Mouse (Mus musculus) intestine, embryonic 16.5 days (tissue): ENCODE results near the gene Cbr3. TPM values are rescaled to one million over a fixed set of nuclear protein-coding genes. Genes with fewer than 3 reads are reported as not detected.
A peak's percentile ranks its signal among the peaks of the same experiment; 100 is the strongest.
"Not testable (repeated sequence)": the region's sequence is repeated elsewhere in the genome, so short reads cannot be mapped to it uniquely, and the experiment has no call there.

Source experiments
- ATAC-seq: fragments of 200-750 bp; cut with Nextera tagmentation; 2 replicates; pipeline ENCODE4 v1.8.0; 2017; ENCODE audit warnings: moderate TSS enrichment, moderate library complexity
- H3K27ac ChIP-seq: fragments of 300-500 bp; sonication (generic); 2 replicates; pipeline ENCODE4 v1.5.1; 2014; ENCODE audit warnings: mild to moderate bottlenecking, low read length
- H3K27me3 ChIP-seq: fragments of 300-500 bp; sonication (generic); replicated peaks from 2 replicates; pipeline ENCODE4 v1.6.1; 2014; ENCODE audit warnings: low read length, control low read depth, mixed read lengths; ENCODE audit not compliant: control insufficient read depth, insufficient read depth
- H3K36me3 ChIP-seq: fragments of 300-500 bp; sonication (generic); 2 replicates; pipeline ENCODE4 v1.6.1; 2014; ENCODE audit warnings: low read length, control low read depth; ENCODE audit not compliant: control insufficient read depth, insufficient read depth
- H3K4me1 ChIP-seq: fragments of 300-500 bp; sonication (generic); 2 replicates; pipeline ENCODE4 v1.6.1; 2014; ENCODE audit warnings: low read length, control low read depth, mixed read lengths; ENCODE audit not compliant: control insufficient read depth, insufficient read depth
- H3K4me2 ChIP-seq: fragments of 300-500 bp; sonication (generic); 2 replicates; pipeline ENCODE4 v1.6.1; 2014; ENCODE audit warnings: low read depth, low read length, control low read depth
- H3K4me3 ChIP-seq: fragments of 300-500 bp; sonication (generic); 2 replicates; pipeline ENCODE4 v1.5.1; 2014; ENCODE audit warnings: mild to moderate bottlenecking, low read length
- H3K9ac ChIP-seq: fragments of 300-500 bp; sonication (generic); 2 replicates; pipeline ENCODE4 v1.6.1; 2014; ENCODE audit warnings: low read depth, low read length
- H3K9me3 ChIP-seq: fragments of 300-500 bp; sonication (generic); 2 replicates; pipeline ENCODE4 v1.6.1; 2016; ENCODE audit warnings: low read length, control low read depth; ENCODE audit not compliant: control insufficient read depth
- WGBS: fragments of 180-500 bp; shearing (Covaris S2); extraction: QIAGEN DNeasy Blood & Tissue Kit; methylation state at CpG from one replicate; pipeline ENCODE4 v1.1.7; 2014; 5-methylcytosine and 5-hydroxymethylcytosine counted together
- polyA plus RNA-seq: library from polyadenylated mRNA; unstranded; fragments of >200 nt; fragmentation: Nextera tagmentation; extraction: Ambion mirVana; gene quantifications from 2 replicates; pipeline ENCODE4 v1.2.1, GENCODE M21; 2015

Cbr3 gene
- polyA plus RNA-seq, 1 experiment from 2014 or later, result 2.8 TPM

DNA sequence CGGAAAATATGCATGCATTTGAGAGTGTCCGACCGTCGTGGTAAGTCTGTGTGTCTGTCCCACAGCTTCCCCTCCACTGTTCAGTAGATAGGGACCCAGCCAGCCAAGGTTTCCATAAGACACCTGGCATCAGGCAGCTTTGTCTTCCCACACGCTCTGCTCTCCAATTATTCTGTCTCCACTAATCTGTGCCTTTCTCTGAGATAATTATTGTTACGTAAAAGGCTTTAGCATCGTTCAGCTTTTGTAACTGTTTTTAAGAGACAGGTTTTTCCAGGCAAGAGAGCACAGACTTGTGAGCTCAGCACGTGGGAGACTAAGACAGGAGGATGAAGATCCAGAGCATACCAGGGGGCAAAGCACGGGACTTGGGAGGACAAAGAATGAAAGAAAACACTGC, 3.9 kb upstream of the Cbr3 start:
- H3K4me3 ChIP-seq, result no peak overlapping the region
- H3K36me3 ChIP-seq, result no peaks in the 10 kb centered on the region
- H3K27me3 ChIP-seq, result peaks cover 17% of the 10 kb centered on the region
- 65% methylated on average over 9 of the region's 9 CpGs for WGBS
- H3K4me2 ChIP-seq, result no peak overlapping the region
- no peak overlapping the region for H3K9ac ChIP-seq
- no peaks in the 10 kb centered on the region for H3K9me3 ChIP-seq
- no peak overlapping the region for H3K27ac ChIP-seq
- peaks cover 17% of the 10 kb centered on the region for H3K4me1 ChIP-seq
- ATAC-seq, result no peak

DNA sequence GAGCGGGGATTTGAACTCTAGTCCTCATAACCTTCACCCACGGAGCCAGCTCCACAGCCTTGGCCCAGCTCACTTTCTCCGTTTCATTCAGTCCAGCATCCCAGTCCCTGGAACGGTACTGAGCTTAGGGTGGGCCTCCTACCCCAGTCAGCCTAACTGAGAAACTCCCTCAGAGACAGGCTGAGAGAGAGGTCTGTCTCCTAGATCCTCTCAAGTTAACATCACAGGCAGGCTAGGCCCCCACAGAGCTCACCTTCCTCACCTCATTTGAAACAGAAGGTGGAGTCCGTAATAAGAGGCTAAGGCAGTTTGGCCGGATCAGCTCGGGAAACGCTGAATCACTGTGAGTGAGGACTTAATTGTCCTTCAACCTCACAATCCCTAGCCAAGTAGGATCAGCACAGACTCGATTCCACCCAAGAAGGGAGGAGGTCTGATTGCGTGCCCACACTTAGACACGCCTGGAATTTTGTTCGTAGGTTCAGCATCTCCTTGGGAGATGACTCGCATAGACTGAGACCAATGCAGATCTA, 793 bp upstream of the Cbr3 start:
- Histone ChIP-seq H3K4me2 (peak overlapping the region; percentile 97), H3K9ac (peak overlapping the region; percentile 66; the same call in 1 of the 2 replicates), H3K36me3 (no peaks in the 10 kb centered on the region), H3K4me1 (peaks cover 19% of the 10 kb centered on the region), H3K27me3 (peaks cover 25% of the 10 kb centered on the region), H3K9me3 (peaks cover 2% of the 10 kb centered on the region; the same call in 1 of the 2 replicates), H3K4me3 (peak overlapping the region; percentile 57), H3K27ac (no peak overlapping the region)
- ATAC-seq, result no peak; the same call in 1 of the 2 replicates
- WGBS, result 26% methylated on average over 13 of the region's 13 CpGs

DNA sequence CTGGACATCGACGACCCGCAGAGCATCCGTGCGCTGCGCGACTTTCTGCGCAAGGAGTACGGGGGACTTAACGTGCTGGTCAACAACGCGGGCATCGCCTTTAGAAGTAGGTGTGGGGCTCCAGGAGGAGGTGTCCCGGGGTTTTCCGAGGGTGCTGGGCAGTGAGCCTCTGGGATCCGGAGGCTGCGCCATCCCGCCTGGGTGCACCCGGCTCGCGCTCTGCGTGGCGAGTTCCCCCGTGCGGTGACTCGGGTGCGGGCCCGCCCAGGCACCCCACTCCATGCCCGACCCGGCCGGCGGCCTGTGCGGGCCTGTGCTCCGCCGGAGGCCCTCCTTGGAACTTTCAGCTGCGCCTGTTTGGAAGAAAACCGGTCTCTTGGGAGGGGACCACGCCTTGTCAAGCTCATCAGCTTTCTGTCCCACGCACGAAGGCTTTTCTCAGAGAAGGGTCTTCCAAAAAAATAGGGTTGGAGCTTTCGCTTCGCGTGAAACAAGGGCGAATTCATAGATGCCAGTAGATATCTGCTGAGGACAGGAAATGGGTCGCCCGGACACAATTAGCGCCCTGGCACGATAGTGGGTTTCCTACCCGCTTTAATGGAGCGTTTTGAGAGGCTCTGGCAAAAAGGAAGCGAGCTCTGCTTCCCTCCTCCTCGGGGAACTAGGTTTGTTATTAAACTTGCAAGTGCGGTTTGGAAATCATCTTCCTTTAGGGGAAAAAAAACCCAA, 657 bp downstream of the Cbr3 start:
- 2% methylated on average over 53 of the region's 53 CpGs for WGBS
- H3K27ac ChIP-seq, result no peak overlapping the region
- H3K9ac ChIP-seq, result peak overlapping the region; percentile 66
- H3K27me3 ChIP-seq, result peaks cover 25% of the 10 kb centered on the region
- H3K4me1 ChIP-seq, result peaks cover 19% of the 10 kb centered on the region
- H3K9me3 ChIP-seq, result peaks cover 2% of the 10 kb centered on the region; the same call in 1 of the 2 replicates
- peak overlapping the region; percentile 97 for H3K4me2 ChIP-seq
- peak overlapping the region; percentile 57 for H3K4me3 ChIP-seq
- peak; percentile 19; the same call in 1 of the 2 replicates for ATAC-seq
- H3K36me3 ChIP-seq, result no peaks in the 10 kb centered on the region

DNA sequence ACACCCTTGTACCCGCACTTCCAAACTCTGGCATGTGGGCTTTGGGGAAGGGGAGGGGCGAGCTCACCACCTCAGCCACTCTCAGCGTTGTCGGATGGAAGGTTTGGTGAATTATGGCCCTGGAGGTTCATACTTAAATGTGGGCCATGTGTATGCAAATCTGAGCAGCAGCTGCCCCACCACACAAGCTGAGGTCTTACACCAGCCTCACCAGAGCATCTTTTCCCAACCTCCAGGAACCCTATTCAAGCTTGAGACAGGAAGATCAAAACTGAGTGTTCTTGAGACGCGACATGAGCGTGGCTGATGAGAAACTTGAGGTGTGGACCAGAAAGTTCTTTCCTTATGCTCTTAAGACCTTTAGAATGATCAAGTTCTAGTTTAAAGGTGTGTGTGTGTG, 1.4 kb downstream of the Cbr3 start:
- Histone ChIP-seq H3K4me1 (peaks cover 19% of the 10 kb centered on the region), H3K27me3 (peaks cover 25% of the 10 kb centered on the region), H3K9ac (no peak overlapping the region), H3K9me3 (peaks cover 2% of the 10 kb centered on the region; the same call in 1 of the 2 replicates), H3K36me3 (no peaks in the 10 kb centered on the region), H3K4me2 (0 out of 2 replicates have a peak overlapping the region, but pooled peaks have one; percentile 97), H3K4me3 (peak overlapping the region; percentile 57), H3K27ac (no peak overlapping the region)
- 48% methylated on average over 7 of the region's 7 CpGs for WGBS
- no peak for ATAC-seq

DNA sequence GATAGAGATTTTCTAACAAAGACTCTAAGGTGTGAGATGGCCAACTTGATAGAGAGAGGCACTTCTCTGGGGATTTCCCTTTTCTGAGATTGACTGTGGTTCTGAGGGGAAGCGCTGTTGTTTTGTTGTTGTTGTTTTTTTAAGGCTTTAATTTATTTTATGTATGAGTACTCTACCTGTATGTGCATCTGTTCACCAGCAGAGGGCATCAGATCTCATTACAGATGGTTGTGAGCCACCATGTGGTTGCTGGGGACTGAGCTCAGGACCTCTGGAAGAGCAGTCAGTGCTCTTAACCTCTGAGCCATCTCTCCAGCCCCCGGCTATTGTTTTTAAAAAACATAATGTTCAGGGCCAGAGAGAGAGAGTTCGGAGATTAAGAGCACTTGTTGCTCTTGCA, 2.8 kb downstream of the Cbr3 start:
- H3K9ac ChIP-seq, ATAC-seq, H3K36me3 ChIP-seq, H3K27ac ChIP-seq, H3K4me2 ChIP-seq, H3K4me3 ChIP-seq, H3K9me3 ChIP-seq: not testable (repeated sequence)
- whole genome bisulfite sequencing, result 86% methylated on average over 3 of the region's 3 CpGs
- Histone ChIP-seq H3K27me3 (peaks cover 25% of the 10 kb centered on the region), H3K4me1 (peaks cover 19% of the 10 kb centered on the region)

DNA sequence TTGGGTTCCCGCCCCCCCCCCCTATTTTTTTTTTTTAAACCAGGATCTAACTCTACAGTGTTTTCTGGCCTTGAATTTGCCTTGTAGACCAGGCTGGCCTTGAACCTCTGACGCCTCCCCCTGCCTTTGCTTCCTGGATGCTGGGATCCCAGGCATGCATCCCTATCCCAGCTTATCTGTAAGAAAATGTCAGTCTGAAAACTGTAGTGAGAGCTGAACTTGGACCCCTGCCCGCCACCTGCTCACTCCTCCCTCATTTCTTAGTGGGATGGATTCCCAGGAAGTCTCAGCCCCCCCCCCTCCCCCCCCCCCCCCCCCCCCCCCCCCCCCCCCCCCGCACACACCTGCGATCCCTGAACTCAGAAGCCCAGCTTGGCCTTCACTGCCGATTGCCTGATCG, 3.4 kb downstream of the Cbr3 start:
- Histone ChIP-seq H3K4me3 (peak overlapping the region; percentile 25), H3K4me1 (peaks cover 19% of the 10 kb centered on the region), H3K27me3 (peaks cover 25% of the 10 kb centered on the region), H3K4me2 (no peak overlapping the region), H3K36me3 (no peaks in the 10 kb centered on the region), H3K9ac (no peak overlapping the region), H3K9me3 (peaks cover 2% of the 10 kb centered on the region; the same call in 1 of the 2 replicates), H3K27ac (no peak overlapping the region)
- ATAC-seq, result no peak
- 70% methylated on average over 5 of the region's 7 CpGs for WGBS

DNA sequence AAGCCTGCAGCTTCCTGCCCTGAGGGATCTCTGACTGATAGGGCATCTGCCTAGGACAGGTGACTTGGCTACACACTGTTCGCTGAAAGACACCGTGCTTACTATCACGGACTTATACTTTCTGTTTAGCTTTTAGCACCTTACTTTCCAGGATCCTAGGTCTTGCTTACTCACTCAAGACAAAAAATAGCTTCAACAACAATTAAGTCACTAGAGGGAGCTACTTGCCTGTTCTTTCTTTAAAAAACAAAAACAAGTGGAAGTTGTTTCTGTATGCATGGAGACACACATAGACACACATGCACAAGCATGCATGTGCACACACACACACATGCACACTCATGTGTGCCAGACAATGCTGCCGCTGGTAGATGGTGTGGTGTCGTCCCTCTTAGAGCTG, 3.9 kb downstream of the Cbr3 start:
- WGBS, result 37% methylated on average over 5 of the region's 5 CpGs
- Histone ChIP-seq H3K9ac (no peak overlapping the region), H3K36me3 (no peaks in the 10 kb centered on the region), H3K4me3 (peak overlapping the region; percentile 25), H3K27ac (no peak overlapping the region), H3K4me1 (peaks cover 19% of the 10 kb centered on the region), H3K27me3 (peaks cover 21% of the 10 kb centered on the region), H3K9me3 (peaks cover 2% of the 10 kb centered on the region; the same call in 1 of the 2 replicates), H3K4me2 (0 out of 2 replicates have a peak overlapping the region, but pooled peaks have one; percentile 36)
- ATAC-seq, result no peak

DNA sequence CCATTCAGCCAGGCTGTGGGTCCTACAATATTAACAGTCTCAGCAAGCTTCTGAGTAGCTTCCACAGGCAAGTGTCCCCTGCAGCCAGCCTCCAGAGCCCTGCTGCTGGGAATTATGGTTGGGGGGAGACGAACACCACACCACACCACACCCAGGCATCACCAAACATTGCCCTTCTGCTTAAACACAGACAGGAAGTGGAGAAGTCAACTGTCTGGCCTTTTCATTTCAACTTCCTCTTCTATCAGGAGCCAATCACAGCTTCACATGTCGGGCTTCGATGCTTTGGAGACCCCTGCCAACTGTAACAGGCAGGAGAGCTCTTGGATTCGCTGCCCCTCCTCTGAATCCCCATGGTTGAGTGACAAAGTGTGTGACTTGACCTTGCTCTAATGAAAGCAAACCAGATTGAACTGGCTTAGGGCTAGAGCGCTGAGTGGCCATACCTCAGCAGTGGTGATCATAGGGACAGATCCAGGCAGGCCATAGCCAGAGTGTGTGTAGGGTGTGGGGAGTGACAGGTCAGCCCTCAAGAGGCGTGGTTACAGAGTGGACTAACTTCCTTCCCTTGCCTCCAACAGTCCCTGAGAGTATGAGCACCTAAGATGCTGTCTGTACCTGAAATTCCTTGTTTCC, 8.3 kb downstream of the Cbr3 start:
- 74% methylated on average over 6 of the region's 6 CpGs for WGBS
- no peak overlapping the region for H3K4me2 ChIP-seq
- no peak overlapping the region for H3K9ac ChIP-seq
- 0 out of 2 replicates have a peak, but pooled peaks cover 2% of the 10 kb centered on the region for H3K4me1 ChIP-seq
- H3K27ac ChIP-seq, result no peak overlapping the region
- no peaks in the 10 kb centered on the region for H3K36me3 ChIP-seq
- H3K9me3 ChIP-seq, result no peaks in the 10 kb centered on the region
- H3K27me3 ChIP-seq, result no peaks in the 10 kb centered on the region
- no peak for ATAC-seq
- H3K4me3 ChIP-seq, result no peak overlapping the region

DNA sequence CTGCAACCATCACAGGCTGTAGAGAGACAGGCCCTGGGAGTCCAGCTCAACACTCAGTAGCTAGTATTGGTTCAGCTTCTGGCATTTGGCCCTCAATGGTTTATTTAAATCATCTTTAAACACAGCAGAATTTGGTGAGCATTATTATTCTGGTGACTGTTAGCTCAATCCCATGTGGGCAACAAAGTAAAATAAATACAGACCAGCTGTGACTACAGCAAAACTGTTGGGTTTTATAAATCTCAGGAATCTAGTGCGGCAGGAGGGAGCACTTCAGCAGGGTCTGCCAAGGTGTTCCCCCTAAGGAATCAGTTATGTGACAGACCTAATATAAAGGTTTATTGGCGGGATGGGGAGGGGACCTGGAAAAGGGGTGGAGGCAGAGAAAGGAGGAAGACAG, 9.7 kb downstream of the Cbr3 start:
- Histone ChIP-seq H3K27me3 (no peaks in the 10 kb centered on the region), H3K4me3 (no peak overlapping the region), H3K9ac (no peak overlapping the region), H3K9me3 (no peaks in the 10 kb centered on the region), H3K36me3 (no peaks in the 10 kb centered on the region), H3K4me2 (no peak overlapping the region), H3K4me1 (no peaks in the 10 kb centered on the region), H3K27ac (no peak overlapping the region)
- no peak for ATAC-seq
- 61% methylated on average over 2 of the region's 2 CpGs for WGBS
